Mouse (Mus musculus): ENCODE results near the gene Zbtb22. TPM values are rescaled to one million over a fixed set of nuclear protein-coding genes. Genes with fewer than 3 reads are reported as not detected.
A peak's percentile ranks its signal among the peaks of the same experiment; 100 is the strongest.
"Not testable (repeated sequence)": the region's sequence is repeated elsewhere in the genome, so short reads cannot be mapped to it uniquely, and the experiment has no call there.

The Zbtb22 gene
- total RNA-seq (2017) = 21.8 to 32.2 TPM (median 31.5 TPM) in 3 replicates

DNA sequence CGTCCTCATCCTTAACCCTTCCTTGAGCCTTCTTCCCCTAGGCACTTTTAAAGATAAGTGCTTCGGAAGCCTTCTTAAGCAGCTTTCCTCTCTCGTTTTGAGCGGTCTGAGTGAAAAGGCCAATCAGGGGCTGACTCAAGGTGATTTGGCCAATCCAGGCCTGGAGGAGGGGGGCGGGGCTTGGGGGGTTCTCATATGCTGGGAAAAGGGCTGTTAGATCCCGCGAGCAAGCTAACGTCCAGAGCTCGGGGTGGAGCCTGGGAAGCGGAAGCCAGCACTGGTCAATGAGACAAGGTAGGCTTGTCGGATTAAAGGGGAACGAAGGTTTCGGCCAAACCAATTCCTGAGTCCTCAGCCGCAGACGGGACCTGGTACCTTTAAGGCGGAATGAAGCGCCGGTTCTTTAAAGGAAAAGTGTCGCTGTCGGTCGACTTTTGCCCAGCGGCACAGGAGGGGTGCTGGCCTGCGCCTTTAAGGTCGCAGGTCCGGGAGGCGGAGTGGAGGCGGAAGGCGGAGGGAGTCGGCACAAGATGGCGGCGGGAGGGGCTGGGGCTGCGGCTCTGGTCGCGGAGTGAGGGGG is at the start of gene Zbtb22, which contains the start of gene Tapbp:
Zbtb22 (plus strand) TSS at position 234 of the 580 bp plus-strand sequence.
Tapbp (plus strand) TSS at position 229 of the 580 bp plus-strand sequence.
- ATAC-seq (replicated peaks; ENCODE audit: insufficient number of reproducible peaks, low FRiP score, low TSS enrichment, poor library complexity, severe bottlenecking) = peak; percentile 67

DNA sequence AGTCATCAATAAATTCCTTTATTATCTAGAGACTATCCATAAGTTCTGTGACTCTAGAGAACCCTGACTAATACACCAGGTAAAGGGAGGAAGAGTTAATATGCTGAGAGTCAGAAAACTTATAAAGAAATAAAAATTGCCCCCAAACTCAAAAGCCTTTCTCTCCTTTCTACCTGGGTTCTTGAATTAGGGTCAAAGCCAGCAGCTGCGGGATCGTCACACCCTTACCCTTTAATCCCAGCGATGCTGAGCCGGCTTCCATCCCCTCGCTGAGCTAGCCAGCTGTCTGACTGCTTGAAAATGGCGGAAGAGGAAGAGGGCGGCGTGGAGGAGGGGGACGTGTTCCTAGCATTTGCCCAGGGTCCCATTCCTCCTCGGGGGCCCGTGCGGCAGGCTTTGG is 42.2 kb upstream of the Zbtb22 start, which contains the start of gene Gm7029:
Gm7029 (plus strand) TSS at position 301 of the 400 bp plus-strand sequence.
- not testable (repeated sequence) for ATAC-seq (replicated peaks; ENCODE audit: insufficient number of reproducible peaks, low FRiP score, low TSS enrichment, poor library complexity, severe bottlenecking)

DNA sequence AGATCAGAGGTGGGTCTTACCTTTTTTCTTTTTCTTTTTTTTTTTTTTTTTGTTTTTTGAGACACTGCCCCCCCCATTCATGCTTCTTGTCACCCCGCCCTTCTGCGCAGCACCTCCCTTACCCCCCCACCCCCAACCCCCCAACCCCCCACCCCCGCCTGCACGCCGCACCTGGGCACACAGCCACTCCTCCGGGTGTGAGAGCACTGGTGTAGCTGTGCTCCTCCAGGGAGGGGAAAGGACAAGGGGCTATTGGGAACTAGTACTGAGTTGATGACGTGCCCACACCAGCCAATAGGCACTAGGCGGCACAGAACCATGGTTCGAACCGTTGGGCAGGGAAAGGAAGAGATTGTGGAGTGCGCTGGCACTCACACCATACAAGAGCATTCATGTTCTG is 41.3 kb upstream of the Zbtb22 start:
- no peak for ATAC-seq (replicated peaks; ENCODE audit: insufficient number of reproducible peaks, low FRiP score, low TSS enrichment, poor library complexity, severe bottlenecking)

- 0 out of 2 replicates have a peak, but pooled peaks have one; percentile 22 for ATAC-seq (replicated peaks; ENCODE audit: insufficient number of reproducible peaks, low FRiP score, low TSS enrichment, poor library complexity, severe bottlenecking)
Measured at GRCm38 (mm10) chr17:33875797-33876196, 39.9 kb upstream of the Zbtb22 start.

DNA sequence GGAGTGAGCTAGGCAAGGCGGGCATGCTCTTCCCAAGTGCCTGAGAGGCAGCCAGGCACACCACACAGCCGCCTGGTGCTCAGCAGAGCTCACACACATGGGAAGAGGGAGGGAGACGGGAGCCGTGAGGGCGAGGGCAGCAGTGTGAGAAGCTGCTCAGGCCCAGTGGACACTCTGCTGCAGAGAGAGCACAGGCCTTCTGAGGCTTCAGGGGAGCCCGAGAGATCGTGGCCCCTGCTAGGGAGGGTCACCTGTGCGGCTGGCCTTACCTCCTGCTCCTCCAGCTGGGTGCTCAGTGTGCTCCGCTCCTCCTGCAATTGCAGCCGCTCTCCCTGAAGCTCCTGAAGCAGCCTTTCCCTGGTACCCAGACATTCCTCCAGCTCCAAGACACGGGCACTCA is 31.4 kb upstream of the Zbtb22 start:
- not testable (repeated sequence) for ATAC-seq (replicated peaks; ENCODE audit: insufficient number of reproducible peaks, low FRiP score, low TSS enrichment, poor library complexity, severe bottlenecking)

GRCm38 (mm10) chr17:33887802-33888201 is 27.9 kb upstream of the Zbtb22 start:
- not testable (repeated sequence) for ATAC-seq (replicated peaks; ENCODE audit: insufficient number of reproducible peaks, low FRiP score, low TSS enrichment, poor library complexity, severe bottlenecking)

DNA sequence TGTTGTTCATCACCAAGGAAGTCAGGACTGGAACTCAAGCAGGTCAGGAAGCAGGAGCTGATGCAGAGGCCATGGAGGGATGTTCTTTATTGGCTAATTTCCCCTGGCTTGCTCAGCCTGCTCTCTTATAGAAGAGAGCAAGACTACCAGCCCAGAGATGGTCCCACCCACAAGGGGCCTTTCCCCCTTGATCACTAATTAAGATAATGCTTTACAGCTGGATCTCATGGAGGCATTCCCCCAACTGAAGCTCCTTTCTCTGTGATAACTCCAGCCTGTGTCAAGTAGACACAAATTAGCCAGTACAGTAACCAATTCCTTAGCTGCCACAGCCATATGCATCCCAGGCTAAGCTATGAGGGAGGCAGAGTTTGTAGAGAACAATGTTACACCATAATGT is 27.5 kb upstream of the Zbtb22 start:
- ATAC-seq (replicated peaks; ENCODE audit: insufficient number of reproducible peaks, low FRiP score, low TSS enrichment, poor library complexity, severe bottlenecking) = not testable (repeated sequence)

GRCm38 (mm10) chr17:33889941-33890532 is 25.7 kb upstream of the Zbtb22 start:
- not testable (repeated sequence) for ATAC-seq (replicated peaks; ENCODE audit: insufficient number of reproducible peaks, low FRiP score, low TSS enrichment, poor library complexity, severe bottlenecking)

DNA sequence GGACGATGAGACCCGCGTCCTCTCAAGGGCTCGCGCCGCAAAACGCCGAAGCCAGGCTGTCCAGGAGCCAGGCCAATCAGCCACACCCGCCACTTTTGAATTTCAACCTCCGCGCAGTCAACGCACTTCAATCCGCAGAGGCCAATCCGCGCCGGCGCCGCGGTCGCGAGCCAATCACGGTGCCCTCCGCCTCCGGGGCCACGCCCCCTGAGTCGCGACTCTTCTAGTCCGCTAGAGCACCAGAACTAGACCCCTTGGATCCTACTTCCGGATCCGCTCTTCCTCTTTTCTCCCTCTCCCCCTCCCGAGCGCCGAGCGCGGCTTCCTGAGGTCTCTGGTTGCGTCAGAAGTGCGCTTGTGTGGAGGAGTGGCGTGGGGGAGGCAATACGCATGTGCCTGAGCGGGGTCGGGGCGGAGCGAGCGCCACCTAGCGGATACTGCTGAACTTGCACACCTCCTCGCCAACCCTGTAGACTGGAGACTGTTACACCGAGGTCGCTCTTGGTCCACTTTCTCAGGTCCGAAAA is 25.1 kb upstream of the Zbtb22 start, which contains the start of gene Kifc1:
Kifc1 (minus strand) TSS at position 129 of the 527 bp plus-strand sequence.
- ATAC-seq (replicated peaks; ENCODE audit: insufficient number of reproducible peaks, low FRiP score, low TSS enrichment, poor library complexity, severe bottlenecking) = peak; percentile 97

- no peak for ATAC-seq (replicated peaks; ENCODE audit: insufficient number of reproducible peaks, low FRiP score, low TSS enrichment, poor library complexity, severe bottlenecking)
Measured at GRCm38 (mm10) chr17:33891357-33891756, 24.3 kb upstream of the Zbtb22 start.

- not testable (repeated sequence) for ATAC-seq (replicated peaks; ENCODE audit: insufficient number of reproducible peaks, low FRiP score, low TSS enrichment, poor library complexity, severe bottlenecking)
Measured at GRCm38 (mm10) chr17:33891892-33892291, 23.8 kb upstream of the Zbtb22 start.

DNA sequence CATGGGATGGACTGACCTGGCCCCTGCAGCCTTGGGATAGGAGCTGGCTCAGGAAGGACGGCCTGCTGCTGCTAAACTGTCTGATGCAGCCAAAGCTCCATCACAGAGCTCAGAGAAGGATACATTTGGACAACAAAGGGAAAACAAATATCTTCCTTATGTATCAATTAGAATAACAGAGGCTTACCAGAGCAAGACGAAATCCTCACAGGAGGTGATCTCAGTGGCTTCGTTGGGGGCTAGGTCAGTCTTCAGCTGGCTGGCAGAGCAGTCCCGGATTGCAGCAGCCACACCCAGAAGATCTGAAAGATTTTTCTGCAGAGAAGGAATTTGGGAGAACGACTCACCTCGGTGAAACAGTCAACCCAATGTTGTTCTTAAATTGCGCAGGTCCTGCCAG is 23.3 kb upstream of the Zbtb22 start:
- no peak for ATAC-seq (replicated peaks; ENCODE audit: insufficient number of reproducible peaks, low FRiP score, low TSS enrichment, poor library complexity, severe bottlenecking)

DNA sequence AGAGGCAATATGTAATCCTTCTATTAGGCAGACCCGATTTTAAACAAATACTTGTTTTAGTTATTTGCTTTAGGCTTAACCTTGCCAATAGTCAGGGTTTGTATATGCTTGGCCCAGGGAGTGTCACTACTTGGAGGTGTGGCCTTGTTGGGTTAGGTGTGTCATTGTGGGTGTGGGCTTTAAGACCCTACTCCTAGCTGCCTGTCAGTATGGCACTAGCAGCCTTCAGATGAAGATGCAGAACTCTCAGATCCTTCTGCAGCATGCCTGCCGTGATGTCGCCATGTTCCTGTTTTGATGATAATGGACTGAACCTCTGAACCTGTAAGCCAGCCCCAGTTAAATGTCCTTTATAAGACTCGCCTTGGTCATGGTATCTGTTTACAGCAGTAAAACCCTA is 22.7 kb upstream of the Zbtb22 start:
- ATAC-seq (replicated peaks; ENCODE audit: insufficient number of reproducible peaks, low FRiP score, low TSS enrichment, poor library complexity, severe bottlenecking) = not testable (repeated sequence)

- ATAC-seq (replicated peaks; ENCODE audit: insufficient number of reproducible peaks, low FRiP score, low TSS enrichment, poor library complexity, severe bottlenecking) = no peak
Measured at GRCm38 (mm10) chr17:33897114-33897794, 18.4 kb upstream of the Zbtb22 start.

- not testable (repeated sequence) for ATAC-seq (replicated peaks; ENCODE audit: insufficient number of reproducible peaks, low FRiP score, low TSS enrichment, poor library complexity, severe bottlenecking)
Measured at GRCm38 (mm10) chr17:33898193-33898592, 17.5 kb upstream of the Zbtb22 start.

GRCm38 (mm10) chr17:33899642-33900041 is 16.1 kb upstream of the Zbtb22 start:
- ATAC-seq (replicated peaks; ENCODE audit: insufficient number of reproducible peaks, low FRiP score, low TSS enrichment, poor library complexity, severe bottlenecking) = 0 out of 2 replicates have a peak, but pooled peaks have one; percentile 16

DNA sequence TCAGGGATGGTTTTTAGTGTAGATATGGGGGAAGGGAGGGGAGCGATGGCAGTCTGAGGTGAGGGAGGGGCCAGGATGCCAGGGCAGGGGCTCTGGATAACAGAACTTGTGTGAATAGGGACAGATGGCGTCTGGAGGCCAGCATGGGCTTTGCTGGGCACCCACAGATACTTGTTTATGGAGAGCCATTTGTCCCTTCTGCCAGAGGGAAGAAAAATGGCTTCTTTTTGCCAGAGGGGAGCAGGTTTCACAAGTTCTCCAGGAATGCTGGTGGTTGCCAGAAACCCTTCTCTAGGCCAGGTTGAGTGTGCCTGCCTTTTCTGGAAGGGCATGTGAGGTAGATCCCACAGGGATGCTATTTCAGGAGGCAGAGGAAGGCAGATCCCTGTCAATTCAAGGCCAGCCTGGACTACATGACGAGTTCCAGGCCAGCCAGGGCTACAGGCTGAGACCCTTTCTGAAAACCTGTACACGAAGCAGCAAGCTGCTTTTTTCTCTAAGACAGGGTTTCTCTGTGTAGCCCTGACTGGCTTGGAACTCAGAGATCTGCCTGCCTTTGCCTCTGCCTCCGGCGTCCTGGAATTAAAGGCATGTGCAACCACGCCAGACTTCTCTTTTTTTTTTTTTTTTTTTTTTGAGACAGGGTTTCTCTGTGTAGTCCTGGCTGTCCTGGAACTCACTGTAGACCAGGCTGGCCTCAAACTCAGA is 15.3 kb upstream of the Zbtb22 start:
- ATAC-seq (replicated peaks; ENCODE audit: insufficient number of reproducible peaks, low FRiP score, low TSS enrichment, poor library complexity, severe bottlenecking) = no peak

- no peak for ATAC-seq (replicated peaks; ENCODE audit: insufficient number of reproducible peaks, low FRiP score, low TSS enrichment, poor library complexity, severe bottlenecking)
Measured at GRCm38 (mm10) chr17:33900989-33901314, 14.8 kb upstream of the Zbtb22 start.

DNA sequence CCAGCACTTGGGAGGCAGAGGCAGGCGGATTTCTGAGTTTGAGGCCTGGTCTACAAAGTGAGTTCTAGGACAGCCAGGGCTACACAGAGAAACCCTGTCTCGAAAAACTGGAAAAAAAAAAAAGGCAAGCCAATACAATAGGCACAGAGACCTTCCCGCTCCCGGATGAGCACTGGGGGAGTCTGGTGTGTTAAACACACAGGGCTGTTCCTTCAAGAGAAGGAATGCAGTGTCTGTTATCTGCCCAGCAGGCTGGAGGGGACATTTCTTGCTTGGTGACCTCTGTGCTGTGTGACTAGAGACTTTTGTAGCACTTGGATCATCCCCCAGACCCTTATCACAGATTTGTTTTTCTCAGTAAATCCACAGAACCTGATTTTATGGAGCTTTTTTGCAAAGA is 14.1 kb upstream of the Zbtb22 start:
- no peak for ATAC-seq (replicated peaks; ENCODE audit: insufficient number of reproducible peaks, low FRiP score, low TSS enrichment, poor library complexity, severe bottlenecking)

Measured in monocyte, adult 5-6 weeks (primary cell).